Mouse (Mus musculus) lung, embryonic 14.5 days (tissue): ENCODE measurements around the gene Bicral. TPM values are rescaled to one million over a fixed set of nuclear protein-coding genes. Genes with fewer than 3 reads are reported as not detected.

Experiments
- ATAC-seq: fragments of 200-750 bp; cut with Nextera tagmentation; 2 replicates; pipeline ENCODE4 v1.8.0; 2017; ENCODE audit warnings: mild to moderate bottlenecking, moderate TSS enrichment, moderate library complexity; ENCODE audit not compliant: insufficient read depth
- DNase-seq: peaks from one replicate; pipeline ENCODE4 v3.0.0-alpha.2; 2015
- H3K27ac ChIP-seq: fragments of 300-500 bp; sonication (generic); 2 replicates; pipeline ENCODE4 v1.5.1; 2014; ENCODE audit warnings: low read depth, mild to moderate bottlenecking, moderate library complexity
- H3K27me3 ChIP-seq: fragments of 300-500 bp; sonication (generic); 2 replicates; pipeline ENCODE4 v1.6.1; 2014; ENCODE audit warnings: low read length, control low read depth; ENCODE audit not compliant: insufficient read depth
- H3K36me3 ChIP-seq: fragments of 300-500 bp; sonication (generic); 2 replicates; pipeline ENCODE4 v1.6.1; 2014; ENCODE audit warnings: control low read depth; ENCODE audit not compliant: insufficient read depth
- H3K4me1 ChIP-seq: fragments of 300-500 bp; sonication (generic); 2 replicates; pipeline ENCODE4 v1.6.1; 2014; ENCODE audit warnings: antibody characterized with exemption, control low read depth; ENCODE audit not compliant: insufficient read depth
- H3K4me2 ChIP-seq: fragments of 300-500 bp; sonication (generic); 2 replicates; pipeline ENCODE4 v1.6.1; 2014; ENCODE audit warnings: mild to moderate bottlenecking
- H3K4me3 ChIP-seq: fragments of 300-500 bp; sonication (generic); 2 replicates; pipeline ENCODE4 v1.5.1; 2014; ENCODE audit warnings: low read depth, low read length
- H3K9ac ChIP-seq: fragments of 300-500 bp; sonication (generic); 2 replicates; pipeline ENCODE4 v1.6.1; 2014
- H3K9me3 ChIP-seq: fragments of 300-500 bp; sonication (generic); 2 replicates; pipeline ENCODE4 v1.6.1; 2016; ENCODE audit warnings: low read depth, low read length, control low read depth
- CTCF ChIP-seq: IDR thresholded peaks from 2 replicates; pipeline ENCODE4 v1.5.1; 2016; ENCODE audit warnings: antibody characterized with exemption, low read depth
- WGBS: fragments of 180-500 bp; shearing (Covaris S2); extraction: QIAGEN DNeasy Blood & Tissue Kit; methylation state at CpG from one replicate; pipeline ENCODE4 v1.1.7; 2014; 5-methylcytosine and 5-hydroxymethylcytosine counted together
- polyA plus RNA-seq: library from polyadenylated mRNA; unstranded; fragments of >200 nt; fragmentation: Nextera tagmentation; extraction: Ambion mirVana; gene quantifications from 2 replicates; pipeline ENCODE4 v1.2.1, GENCODE M21; 2014

Gene Bicral
- polyA plus RNA-seq, 1 experiment from 2014 or later: 6.5 TPM

GRCm38 (mm10) chr17:46858749-46859444 lies 615 bp upstream of the Bicral start:
- H3K4me1 ChIP-seq: peaks cover 15% of the 10 kb centered on the region
- no peak for ATAC-seq
- H3K9ac ChIP-seq: peak overlapping the region; percentile 100
- H3K9me3 ChIP-seq: no peaks in the 10 kb centered on the region
- 0 out of 2 replicates have a peak, but pooled peaks cover 7% of the 10 kb centered on the region for H3K36me3 ChIP-seq
- peak overlapping the region; percentile 100 for H3K27ac ChIP-seq
- H3K4me2 ChIP-seq: peak overlapping the region; percentile 80
- peak overlapping the region; percentile 95 for H3K4me3 ChIP-seq
- 12% methylated on average over 9 of the region's 9 CpGs for WGBS
- TF ChIP-seq CTCF: no peak
- peak; percentile 60 for DNase-seq
- no peaks in the 10 kb centered on the region for H3K27me3 ChIP-seq

GRCm38 (mm10) chr17:46857361-46857902 lies 850 bp downstream of the Bicral start:
- peak; percentile 66 for ATAC-seq
- peak; percentile 81 for DNase-seq
- peak overlapping the region; percentile 80 for H3K4me2 ChIP-seq
- H3K9me3 ChIP-seq: no peaks in the 10 kb centered on the region
- peaks cover 17% of the 10 kb centered on the region for H3K4me1 ChIP-seq
- no peak for TF ChIP-seq CTCF
- under 1% methylated on average over 47 of the region's 52 CpGs for WGBS
- no peaks in the 10 kb centered on the region for H3K27me3 ChIP-seq
- peak overlapping the region; percentile 100 for H3K27ac ChIP-seq
- H3K36me3 ChIP-seq: 0 out of 2 replicates have a peak, but pooled peaks cover 7% of the 10 kb centered on the region
- peak overlapping the region; percentile 100 for H3K9ac ChIP-seq
- H3K4me3 ChIP-seq: peak overlapping the region; percentile 95

DNA sequence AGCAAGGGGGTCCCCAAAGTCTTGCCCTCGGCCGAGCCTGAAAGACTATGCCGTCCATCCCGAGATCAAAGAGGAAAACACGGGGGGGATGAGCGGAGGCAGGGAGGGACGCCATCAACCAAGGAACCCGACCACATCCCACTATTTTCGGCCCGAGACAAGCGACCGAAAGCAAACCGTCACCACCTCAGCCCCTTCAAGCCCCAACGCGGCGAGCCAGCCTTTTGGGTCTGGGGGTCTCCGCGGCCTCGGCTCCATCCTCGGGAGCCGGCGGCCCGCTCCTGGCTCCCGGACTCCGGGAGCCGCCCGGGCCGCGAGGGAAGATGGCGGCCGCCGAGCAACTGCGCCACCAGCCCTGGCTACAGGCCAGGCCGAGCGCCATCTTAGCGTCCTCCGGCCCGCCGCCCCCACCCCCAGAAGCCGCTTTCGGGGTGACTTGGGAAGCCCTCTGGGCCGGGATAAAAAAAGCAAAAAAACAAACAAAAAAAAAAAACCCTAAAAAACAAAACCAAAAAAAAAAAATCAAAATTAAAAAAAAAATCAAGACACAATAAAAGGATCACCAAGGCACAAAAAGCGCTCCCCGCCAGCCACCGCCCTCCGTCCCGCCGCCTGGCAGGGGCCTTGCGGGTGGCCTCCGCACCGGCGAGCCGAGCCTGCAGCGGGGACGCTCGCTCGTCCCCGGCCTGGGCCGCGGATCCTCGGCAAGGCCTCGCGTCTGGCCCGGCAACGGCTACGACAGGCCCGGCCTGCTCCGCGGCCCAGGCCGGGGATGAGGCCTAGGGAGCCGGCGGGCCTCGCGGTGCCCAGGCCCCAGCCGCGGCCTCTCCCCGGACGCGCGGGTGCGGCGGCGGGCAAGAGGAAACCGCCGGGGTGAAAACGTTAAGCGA lies 1.6 kb downstream of the Bicral start:
- Histone ChIP-seq H3K4me1 (peaks cover 17% of the 10 kb centered on the region), H3K9me3 (no peaks in the 10 kb centered on the region), H3K4me3 (peak overlapping the region; percentile 95), H3K4me2 (peak overlapping the region; percentile 80), H3K27me3 (no peaks in the 10 kb centered on the region), H3K27ac (peak overlapping the region; percentile 100), H3K36me3 (0 out of 2 replicates have a peak, but pooled peaks cover 7% of the 10 kb centered on the region), H3K9ac (peak overlapping the region; percentile 100)
- DNase-seq: peak; percentile 92
- WGBS: under 1% methylated on average over 87 of the region's 87 CpGs
- TF ChIP-seq CTCF: no peak
- peak; percentile 29 for ATAC-seq

DNA sequence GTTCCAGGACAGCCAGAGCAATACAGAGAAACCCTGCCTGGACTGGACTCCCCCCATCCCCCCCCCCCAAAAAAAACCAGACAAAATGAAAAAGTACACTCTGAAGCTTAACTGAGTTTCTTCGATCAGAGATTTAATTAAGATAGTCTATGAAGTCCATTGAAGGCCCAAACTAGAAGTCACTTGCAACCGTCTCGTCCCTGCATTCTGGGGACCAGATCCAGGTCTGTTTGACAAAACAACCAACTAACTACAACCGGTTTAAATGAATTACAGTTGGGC lies 2.2 kb downstream of the Bicral start:
- Histone ChIP-seq H3K27me3 (no peaks in the 10 kb centered on the region), H3K4me1 (peaks cover 17% of the 10 kb centered on the region), H3K9me3 (no peaks in the 10 kb centered on the region), H3K36me3 (0 out of 2 replicates have a peak, but pooled peaks cover 7% of the 10 kb centered on the region), H3K4me2 (peak overlapping the region; percentile 80), H3K9ac (peak overlapping the region; percentile 100), H3K27ac (peak overlapping the region; percentile 100), H3K4me3 (peak overlapping the region; percentile 95)
- ATAC-seq: no peak
- 8% methylated on average over 4 of the region's 4 CpGs for WGBS
- TF ChIP-seq CTCF: no peak
- DNase-seq: peak; percentile 25

DNA sequence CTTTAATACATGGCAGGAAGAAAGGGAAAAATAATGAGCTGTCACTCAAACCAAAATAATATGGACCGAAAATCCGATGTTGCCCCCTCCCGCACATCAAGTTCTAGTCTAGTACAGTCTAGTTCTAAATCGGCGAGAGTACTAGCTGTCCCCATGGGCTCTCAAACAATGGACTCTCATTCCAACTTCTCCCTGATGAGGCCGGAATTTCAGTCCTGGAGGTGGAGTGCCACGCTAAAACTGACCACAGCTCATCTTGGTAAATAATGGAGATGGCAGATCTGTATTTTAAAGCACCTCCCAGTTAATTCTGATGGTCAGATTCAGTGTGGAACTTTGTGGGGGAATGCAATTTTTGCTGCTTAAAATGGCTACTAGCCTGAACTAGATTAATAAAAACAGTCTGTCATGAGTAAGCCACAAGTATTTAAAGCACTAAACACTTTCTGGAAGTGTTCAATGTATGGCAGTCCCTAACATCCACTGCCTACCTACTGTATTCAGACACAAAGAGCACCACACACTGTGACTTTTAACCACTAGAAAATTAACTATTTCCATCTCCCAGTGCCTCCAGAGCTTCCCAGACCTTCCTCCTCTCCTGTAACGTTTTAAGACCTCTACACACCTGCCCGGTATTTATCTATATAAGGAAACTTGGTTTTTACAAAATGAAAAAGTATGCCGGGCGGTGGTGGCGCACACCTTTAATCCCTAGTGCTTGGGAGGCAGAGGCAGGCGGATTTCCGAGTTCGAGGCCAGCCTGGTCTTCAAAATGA lies 2.8 kb downstream of the Bicral start:
- peak overlapping the region; percentile 100 for H3K27ac ChIP-seq
- H3K9me3 ChIP-seq: no peaks in the 10 kb centered on the region
- TF ChIP-seq CTCF: no peak
- 46% methylated on average over 15 of the region's 15 CpGs for WGBS
- peak overlapping the region; percentile 80 for H3K4me2 ChIP-seq
- peaks cover 17% of the 10 kb centered on the region for H3K4me1 ChIP-seq
- H3K27me3 ChIP-seq: no peaks in the 10 kb centered on the region
- DNase-seq (peak; percentile 23), ATAC-seq (no peak)
- H3K36me3 ChIP-seq: 0 out of 2 replicates have a peak, but pooled peaks cover 7% of the 10 kb centered on the region
- peak overlapping the region; percentile 95 for H3K4me3 ChIP-seq
- H3K9ac ChIP-seq: peak overlapping the region; percentile 100

DNA sequence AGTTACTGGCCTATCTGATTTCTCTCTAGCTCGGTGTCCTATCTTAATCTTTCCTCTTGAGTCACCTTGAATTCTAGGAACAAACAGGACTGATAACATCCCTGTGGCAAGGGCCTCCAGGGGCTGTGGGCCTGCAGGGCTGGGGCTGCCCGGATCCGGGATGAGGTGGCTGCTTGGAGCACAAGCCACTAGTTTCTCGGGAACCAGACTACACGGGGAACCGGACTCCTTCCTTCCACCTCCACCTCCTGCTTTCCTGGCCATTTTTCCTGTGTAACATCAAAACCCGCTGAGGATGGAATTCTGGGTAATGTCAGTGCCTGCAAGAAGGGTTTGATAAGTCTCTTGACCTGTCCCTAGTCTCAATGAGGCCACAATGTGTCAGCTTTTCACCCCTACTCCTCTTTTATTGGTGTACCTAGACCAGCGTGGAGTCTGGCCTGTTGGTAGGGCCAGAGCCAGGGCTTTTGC lies 3.6 kb downstream of the Bicral start:
- H3K9ac ChIP-seq: peak overlapping the region; percentile 20; the same call in 1 of the 2 replicates
- TF ChIP-seq CTCF: no peak
- DNase-seq (no peak), ATAC-seq (no peak)
- 59% methylated on average over 8 of the region's 8 CpGs for WGBS
- peaks cover 17% of the 10 kb centered on the region for H3K4me1 ChIP-seq
- H3K27me3 ChIP-seq: no peaks in the 10 kb centered on the region
- peak overlapping the region; percentile 95; the same call in 1 of the 2 replicates for H3K4me3 ChIP-seq
- H3K27ac ChIP-seq: peak overlapping the region; percentile 70; the same call in 1 of the 2 replicates
- H3K9me3 ChIP-seq: no peaks in the 10 kb centered on the region
- 0 out of 2 replicates have a peak, but pooled peaks cover 7% of the 10 kb centered on the region for H3K36me3 ChIP-seq
- peak overlapping the region; percentile 80 for H3K4me2 ChIP-seq
